Mouse (Mus musculus): Measurements from ENCODE around the gene Gipc3.

- TF ChIP-seq CTCF (IDR thresholded peaks at IDR 0.05; ENCODE audit: extremely low read depth, insufficient read depth, insufficient read length, insufficient replicate concordance) (no peak), POLR2A (IDR thresholded peaks at IDR 0.05; ENCODE audit: low read depth, low read length) (no peak)
Observed at GRCm38 (mm10) chr10:81306837-81307682, 36.0 kb downstream of the Gipc3 start.
